Mouse (Mus musculus): Measurements from ENCODE around the gene Ahsa2. TPM values are rescaled to one million over a fixed set of nuclear protein-coding genes. Genes with fewer than 3 reads are reported as not detected.

The Ahsa2 gene
- 20.2 and 33.5 TPM in 2 replicates for total RNA-seq (2023)

GRCm38 (mm10) chr11:23497718-23498509 is at the start of gene Ahsa2:
Gene Ahsa2, minus strand, starts transcription at chr11:23498030.

GRCm38 (mm10) chr11:23520473-23521205 is 22.8 kb upstream of the Ahsa2 start, which contains the start of gene 1700093K21Rik:
Gene 1700093K21Rik, minus strand, starts transcription at chr11:23521155.

Other genes starting within 250 kb of the Ahsa2 start
- 74.7 and 80.1 TPM in 2 replicates for gene Xpo1, start 242.0 kb downstream of the Ahsa2 start, total RNA-seq (2023)
- gene Usp34, start 191.1 kb downstream of the Ahsa2 start, total RNA-seq (2023) = 44.2 and 64.7 TPM in 2 replicates
- gene 1700093K21Rik, start 23.1 kb upstream of the Ahsa2 start, total RNA-seq (2023) = not detected in 2 replicates
- gene 0610010F05Rik, start 135.6 kb upstream of the Ahsa2 start, total RNA-seq (2023) = 4.3 and 4.5 TPM in 2 replicates
- gene Pus10, start 167.6 kb upstream of the Ahsa2 start, total RNA-seq (2023) = 10.5 and 18.3 TPM in 2 replicates
- gene Pex13, start 167.9 kb upstream of the Ahsa2 start, total RNA-seq (2023) = 14.4 and 15.7 TPM in 2 replicates